Mouse (Mus musculus): ENCODE measurements around the gene Fbxo45.

The Fbxo45 gene

GRCm38 (mm10) chr16:32202681-32203080 is 44.3 kb downstream of the Fbxo45 start:
- DNase-seq (ENCODE audit: low spot score) = peak; percentile 90

- no peak for DNase-seq (ENCODE audit: low spot score)
These were observed 46.0 kb downstream of the Fbxo45 start for GRCm38 (mm10) chr16:32201004-32201325.

- DNase-seq (ENCODE audit: low spot score) = peak; percentile 61
These were observed 46.5 kb downstream of the Fbxo45 start for GRCm38 (mm10) chr16:32200256-32201003.

- peak; percentile 49 for DNase-seq (ENCODE audit: low spot score)
These were observed 56.9 kb downstream of the Fbxo45 start for GRCm38 (mm10) chr16:32190011-32190441.

- DNase-seq (ENCODE audit: low spot score) = no peak
These were observed 57.8 kb downstream of the Fbxo45 start for GRCm38 (mm10) chr16:32189109-32189508.

GRCm38 (mm10) chr16:32186056-32186455 is 60.9 kb downstream of the Fbxo45 start:
- no peak for DNase-seq (ENCODE audit: low spot score)

Measured in T-cell, adult 2 months (primary cell).